Mouse (Mus musculus): Measurements from ENCODE around the gene Gap43.
A peak's percentile ranks its signal among the peaks of the same experiment; 100 is the strongest.

DNA sequence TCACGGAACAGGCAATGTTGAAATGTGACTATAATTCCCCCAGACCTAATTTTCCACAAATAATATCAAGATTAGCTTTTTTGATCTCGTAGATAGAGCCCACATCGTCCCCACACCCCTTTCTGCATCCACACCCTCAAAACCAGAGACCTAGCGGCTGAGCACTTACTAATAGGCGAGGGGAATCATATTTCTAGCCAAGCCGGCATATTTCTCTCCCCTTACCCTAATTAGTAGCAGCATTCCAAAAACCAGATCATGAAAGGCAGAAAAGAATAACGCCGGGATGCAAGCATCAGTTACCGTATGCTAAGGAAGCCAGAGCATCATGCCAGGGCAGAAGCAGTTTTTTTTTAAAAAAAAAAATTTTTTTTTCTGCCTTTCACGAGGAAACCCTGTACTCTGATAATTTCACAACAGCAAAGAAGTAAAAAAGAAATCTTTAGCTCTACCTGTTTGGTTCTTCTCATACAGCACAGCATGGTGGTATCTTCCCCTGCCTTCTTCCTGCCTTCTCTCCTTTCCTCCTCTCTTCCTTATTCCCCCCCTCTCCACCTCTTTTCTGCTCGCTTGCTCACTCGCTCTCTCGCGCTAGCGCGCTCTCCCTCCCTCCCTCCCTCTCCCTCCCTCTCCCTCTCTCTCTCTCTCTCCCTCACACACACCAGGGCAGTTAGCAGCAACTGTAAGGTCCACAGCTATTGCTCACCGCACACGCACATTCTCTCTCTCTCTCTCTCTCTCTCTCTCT, at the start of gene Gap43:
- TF ChIP-seq CTCF (IDR thresholded peaks at IDR 0.05; ENCODE audit: borderline replicate concordance, insufficient read depth, low read length) (no peak), POLR2A (IDR thresholded peaks at IDR 0.05; ENCODE audit: low read depth, low read length) (peak; percentile 13; the same call in 1 of the 2 replicates)

All from embryonic fibroblast, embryonic 13.5 days (primary cell).